Mouse (Mus musculus): ENCODE results near the gene Cipc. TPM values are rescaled to one million over a fixed set of nuclear protein-coding genes. Genes with fewer than 3 reads are reported as not detected.

The Cipc gene
- polyA plus RNA-seq, 1 experiment from 2014 or later, result 24.3 TPM

DNA sequence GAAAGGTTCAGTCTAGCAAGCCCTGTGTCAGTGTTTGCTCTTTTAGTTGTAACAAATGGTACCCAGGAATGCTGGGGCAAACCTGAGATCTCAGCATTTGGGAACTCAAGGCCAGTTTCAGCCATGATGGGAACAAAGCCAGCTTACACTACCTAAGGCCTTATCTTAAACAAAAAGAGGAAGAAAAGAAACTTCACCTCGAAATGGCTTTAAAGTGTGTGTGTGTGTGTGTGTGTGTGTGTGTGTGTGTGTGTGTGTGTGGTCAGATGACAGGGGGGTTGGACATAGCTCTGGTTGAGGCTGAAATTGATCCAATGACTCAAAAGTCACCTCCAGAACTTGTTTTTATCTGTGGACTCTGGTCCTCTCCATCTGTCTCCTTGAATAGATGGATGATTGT lies 12.1 kb upstream of the Cipc start:
- Histone ChIP-seq H3K4me3 (no peak overlapping the region), H3K4me1 (peaks cover 14% of the 10 kb centered on the region; the same call in 1 of the 2 replicates), H3K9me3 (no peaks in the 10 kb centered on the region), H3K27ac (no peak overlapping the region), H3K4me2 (no peak overlapping the region), H3K9ac (no peak overlapping the region), H3K36me3 (no peaks in the 10 kb centered on the region), H3K27me3 (no peaks in the 10 kb centered on the region)
- WGBS, result 84% methylated on average over 1 of the region's 1 CpGs
- ATAC-seq (ENCODE audit: insufficient number of reproducible peaks, insufficient read depth, low FRiP score, low TSS enrichment, low read depth), result no peak

DNA sequence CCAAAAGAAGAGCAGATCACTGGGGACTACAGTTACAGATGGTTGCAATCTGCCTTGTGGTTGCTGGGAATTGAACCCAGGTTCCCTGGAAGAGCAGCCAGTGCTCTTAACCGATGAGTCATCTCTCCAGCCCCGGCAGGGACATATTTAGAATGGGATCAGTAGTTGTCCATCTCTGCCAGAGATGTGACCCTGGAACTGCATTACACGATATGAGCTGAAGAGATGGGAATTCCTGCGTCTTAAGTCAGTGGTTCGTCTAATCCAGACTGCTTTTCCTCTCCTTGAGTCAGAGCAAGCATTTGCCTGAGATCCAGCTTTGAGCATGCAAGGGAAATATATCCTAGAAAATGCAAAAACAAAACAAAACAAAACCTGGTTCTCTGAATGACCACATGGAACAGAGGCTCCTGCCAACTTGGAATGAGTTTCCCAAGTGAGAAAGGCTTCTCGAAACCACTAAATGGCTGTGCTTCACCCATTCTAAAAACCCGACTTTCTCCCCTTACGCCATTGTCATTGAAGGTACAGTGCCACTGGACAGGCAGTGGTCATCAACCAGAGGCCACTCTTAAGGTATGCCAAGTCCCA lies 11.1 kb upstream of the Cipc start:
- Histone ChIP-seq H3K9me3 (no peaks in the 10 kb centered on the region), H3K4me1 (peaks cover 14% of the 10 kb centered on the region; the same call in 1 of the 2 replicates)

DNA sequence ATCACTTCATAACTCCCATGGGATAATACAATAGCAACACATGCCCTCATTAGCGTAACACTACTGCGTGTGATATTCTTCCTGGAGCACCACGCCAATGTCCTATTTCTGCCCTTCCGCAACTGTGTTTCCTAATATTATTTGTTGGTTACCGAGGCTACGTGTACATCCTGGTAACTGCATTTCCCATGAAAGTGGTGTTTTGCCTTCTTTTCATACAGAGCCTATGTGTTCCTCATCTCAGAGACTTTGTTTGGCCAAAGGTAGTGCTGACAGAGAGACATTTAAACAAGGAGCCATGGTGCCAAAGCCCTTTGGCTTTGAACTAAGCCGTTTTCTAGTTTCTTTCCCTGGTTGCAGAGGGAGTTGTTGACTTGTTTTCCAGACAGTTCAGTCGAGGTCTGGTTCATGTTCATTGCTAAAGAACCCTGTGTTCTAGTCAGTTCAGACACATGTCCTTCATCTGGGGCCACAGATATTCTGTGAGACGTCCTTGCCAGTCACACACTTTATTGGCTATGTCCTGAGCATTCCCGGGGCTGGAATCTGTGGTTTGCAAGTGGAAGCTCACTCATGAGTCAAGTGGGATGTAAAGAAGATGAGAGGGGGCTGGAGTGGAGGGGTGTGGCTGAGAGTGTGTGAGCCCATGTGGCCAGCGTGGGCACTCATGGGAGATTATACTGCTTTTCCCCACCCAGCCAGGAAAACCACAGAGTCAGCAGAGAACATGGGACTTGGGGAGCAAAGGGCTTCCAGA lies 10.1 kb upstream of the Cipc start:
- ATAC-seq (ENCODE audit: insufficient number of reproducible peaks, insufficient read depth, low FRiP score, low TSS enrichment, low read depth), result no peak
- H3K4me3 ChIP-seq, result no peak overlapping the region
- H3K27me3 ChIP-seq, result no peaks in the 10 kb centered on the region
- 75% methylated on average over 11 of the region's 11 CpGs for WGBS
- no peak overlapping the region for H3K9ac ChIP-seq
- no peak overlapping the region; the same call in 1 of the 2 replicates for H3K27ac ChIP-seq
- peaks cover 22% of the 10 kb centered on the region for H3K4me1 ChIP-seq
- no peaks in the 10 kb centered on the region for H3K36me3 ChIP-seq
- no peaks in the 10 kb centered on the region for H3K9me3 ChIP-seq
- H3K4me2 ChIP-seq, result no peak overlapping the region

More for the DNA sequence above, 11.1 kb upstream of the Cipc start:
- no peaks in the 10 kb centered on the region for H3K27me3 ChIP-seq
- no peak for ATAC-seq (ENCODE audit: insufficient number of reproducible peaks, insufficient read depth, low FRiP score, low TSS enrichment, low read depth)
- WGBS, result 60% methylated on average over 8 of the region's 8 CpGs
- H3K27ac ChIP-seq, result no peak overlapping the region
- no peak overlapping the region for H3K4me2 ChIP-seq
- H3K36me3 ChIP-seq, result no peaks in the 10 kb centered on the region
- no peak overlapping the region for H3K9ac ChIP-seq
- H3K4me3 ChIP-seq, result no peak overlapping the region

DNA sequence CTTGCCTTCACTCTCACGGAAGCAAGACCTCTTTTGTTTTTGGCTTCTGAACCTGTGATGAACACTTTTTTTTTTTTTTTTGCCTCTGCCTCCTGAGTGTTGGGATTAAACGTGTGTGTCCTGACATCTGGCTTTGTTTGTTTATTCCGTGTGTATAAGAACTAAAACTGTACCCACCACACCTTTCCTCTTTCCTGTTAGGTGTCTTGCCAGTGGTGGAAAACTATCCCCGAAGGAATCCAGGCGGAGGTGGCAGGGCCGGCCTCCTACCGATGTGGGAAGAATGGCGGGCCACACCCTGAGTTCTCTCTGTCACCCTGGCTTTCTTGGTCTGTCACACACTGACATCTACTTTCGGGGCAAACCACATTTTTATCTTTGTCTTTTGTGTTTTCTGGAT lies 8.3 kb upstream of the Cipc start:
- Histone ChIP-seq H3K27me3 (no peaks in the 10 kb centered on the region), H3K9ac (no peak overlapping the region), H3K36me3 (no peaks in the 10 kb centered on the region), H3K9me3 (no peaks in the 10 kb centered on the region), H3K4me2 (no peak overlapping the region), H3K27ac (no peak overlapping the region), H3K4me1 (peaks cover 31% of the 10 kb centered on the region), H3K4me3 (no peak overlapping the region)
- 73% methylated on average over 9 of the region's 9 CpGs for WGBS
- ATAC-seq (ENCODE audit: insufficient number of reproducible peaks, insufficient read depth, low FRiP score, low TSS enrichment, low read depth), result no peak

DNA sequence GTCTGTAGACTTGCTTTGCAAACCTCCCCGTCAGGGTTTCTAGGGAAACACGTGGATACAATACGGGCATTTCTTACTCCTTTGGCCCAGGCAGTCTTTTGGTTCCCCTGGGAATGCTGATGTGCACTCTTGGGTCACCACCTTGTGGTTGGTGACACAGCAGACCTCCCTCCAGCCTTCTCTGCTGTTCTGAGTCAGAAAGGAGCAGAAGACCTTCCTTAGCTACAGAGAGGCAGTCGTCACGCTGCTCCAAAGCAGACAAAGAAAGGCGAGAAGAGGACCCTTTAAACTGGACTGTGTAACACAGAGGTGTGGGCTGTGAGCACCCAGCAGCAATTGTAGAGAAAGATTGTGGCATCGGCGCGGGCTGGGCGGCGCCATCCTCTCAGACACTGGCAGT lies 5.7 kb upstream of the Cipc start:
- 47% methylated on average over 11 of the region's 11 CpGs for WGBS

DNA sequence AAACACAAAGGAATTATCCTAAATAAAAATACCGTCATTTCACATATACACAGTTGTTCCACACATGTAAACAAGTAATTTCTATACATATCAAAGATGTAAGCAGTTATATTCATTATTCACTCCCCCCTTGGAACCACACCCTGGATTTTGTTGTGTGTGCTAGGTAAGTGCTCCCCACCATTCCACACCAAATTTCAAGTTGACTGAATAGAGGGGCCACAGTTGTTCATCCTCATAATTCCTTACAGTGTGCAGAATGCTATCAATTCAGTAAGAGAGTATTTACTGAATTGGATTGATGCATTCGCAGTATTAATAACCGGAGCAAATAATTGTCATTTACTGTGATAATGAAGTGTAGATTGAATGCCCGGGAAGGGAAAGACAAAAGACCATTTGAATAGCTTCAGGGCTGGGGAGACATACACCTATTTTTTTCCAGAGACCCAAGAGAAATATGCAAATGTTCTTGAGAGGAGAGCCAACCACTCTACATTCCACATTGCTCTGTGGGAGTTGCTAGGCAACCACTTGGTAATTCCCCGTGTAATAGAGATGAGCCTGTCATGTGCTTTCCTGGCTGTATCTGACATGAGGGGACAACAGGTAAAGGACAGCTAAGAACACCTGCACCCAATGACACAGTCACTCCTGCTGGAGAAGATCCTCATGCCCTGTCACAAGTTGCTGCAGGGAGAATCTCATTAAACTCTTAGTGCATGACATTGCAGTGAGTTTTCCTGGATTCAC lies 4.9 kb upstream of the Cipc start:
- WGBS, result 44% methylated on average over 5 of the region's 5 CpGs
- ATAC-seq (ENCODE audit: insufficient number of reproducible peaks, insufficient read depth, low FRiP score, low TSS enrichment, low read depth), result no peak

More for the DNA sequence above, 5.7 kb upstream of the Cipc start:
- Histone ChIP-seq H3K27me3 (no peaks in the 10 kb centered on the region), H3K27ac (no peak overlapping the region), H3K9ac (no peak overlapping the region), H3K36me3 (no peaks in the 10 kb centered on the region), H3K4me2 (no peak overlapping the region), H3K4me1 (peaks cover 29% of the 10 kb centered on the region), H3K9me3 (no peaks in the 10 kb centered on the region), H3K4me3 (no peak overlapping the region)
- ATAC-seq (ENCODE audit: insufficient number of reproducible peaks, insufficient read depth, low FRiP score, low TSS enrichment, low read depth), result no peak

DNA sequence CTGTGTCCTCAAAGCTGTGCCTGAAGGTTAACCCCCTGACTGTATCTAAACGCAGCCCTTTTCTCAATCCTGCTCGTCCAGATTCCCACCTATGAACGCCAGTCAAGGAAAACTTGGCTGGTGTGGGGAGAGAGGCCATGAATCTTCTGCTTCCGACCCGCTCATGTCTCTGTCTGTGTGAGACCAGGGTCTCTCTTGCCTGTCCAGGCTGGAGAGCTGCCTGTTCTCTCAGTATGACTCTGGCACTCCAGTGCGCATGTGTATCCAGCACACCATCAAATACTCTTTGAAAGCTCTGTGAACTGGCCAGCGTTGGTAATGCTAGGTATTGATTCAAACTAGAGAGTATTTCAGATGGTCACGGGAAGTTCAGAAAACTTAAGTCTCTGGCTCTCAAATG lies 3.4 kb upstream of the Cipc start:
- Histone ChIP-seq H3K4me3 (no peak overlapping the region), H3K9me3 (no peaks in the 10 kb centered on the region), H3K36me3 (no peaks in the 10 kb centered on the region), H3K4me1 (peaks cover 30% of the 10 kb centered on the region), H3K9ac (no peak overlapping the region), H3K4me2 (no peak overlapping the region), H3K27me3 (no peaks in the 10 kb centered on the region), H3K27ac (no peak overlapping the region)
- 89% methylated on average over 8 of the region's 8 CpGs for WGBS
- no peak for ATAC-seq (ENCODE audit: insufficient number of reproducible peaks, insufficient read depth, low FRiP score, low TSS enrichment, low read depth)

More for the DNA sequence above, 4.9 kb upstream of the Cipc start:
- H3K36me3 ChIP-seq, result no peaks in the 10 kb centered on the region
- H3K27me3 ChIP-seq, result no peaks in the 10 kb centered on the region
- no peaks in the 10 kb centered on the region for H3K9me3 ChIP-seq
- no peak overlapping the region for H3K9ac ChIP-seq
- peaks cover 27% of the 10 kb centered on the region for H3K4me1 ChIP-seq
- no peak overlapping the region for H3K4me3 ChIP-seq
- H3K4me2 ChIP-seq, result no peak overlapping the region
- H3K27ac ChIP-seq, result no peak overlapping the region

DNA sequence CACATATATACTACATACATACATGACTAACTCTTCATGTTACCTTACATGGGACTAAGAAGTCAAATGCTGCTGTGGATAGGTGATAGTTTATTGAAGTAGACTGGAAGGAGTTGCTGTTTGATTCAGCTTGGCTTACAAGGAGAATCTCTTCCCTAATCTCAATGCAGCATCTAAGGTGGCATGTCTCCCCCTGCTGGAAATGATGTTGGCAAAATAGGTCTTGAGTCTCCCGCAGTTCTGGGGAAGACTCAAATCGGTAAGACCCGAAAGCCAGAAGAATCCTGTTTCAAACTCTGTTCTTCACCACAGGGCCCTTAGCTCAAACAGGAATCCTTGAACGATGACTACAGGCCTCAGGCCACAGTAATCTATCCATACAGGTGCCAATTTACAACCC lies 1.7 kb upstream of the Cipc start:
- ATAC-seq (ENCODE audit: insufficient number of reproducible peaks, insufficient read depth, low FRiP score, low TSS enrichment, low read depth), result no peak
- WGBS, result 2% methylated on average over 4 of the region's 4 CpGs
- Histone ChIP-seq H3K4me2 (no peak overlapping the region), H3K9me3 (no peaks in the 10 kb centered on the region), H3K36me3 (no peaks in the 10 kb centered on the region), H3K4me3 (no peak overlapping the region), H3K4me1 (peaks cover 42% of the 10 kb centered on the region), H3K27me3 (no peaks in the 10 kb centered on the region), H3K9ac (no peak overlapping the region), H3K27ac (no peak overlapping the region)

DNA sequence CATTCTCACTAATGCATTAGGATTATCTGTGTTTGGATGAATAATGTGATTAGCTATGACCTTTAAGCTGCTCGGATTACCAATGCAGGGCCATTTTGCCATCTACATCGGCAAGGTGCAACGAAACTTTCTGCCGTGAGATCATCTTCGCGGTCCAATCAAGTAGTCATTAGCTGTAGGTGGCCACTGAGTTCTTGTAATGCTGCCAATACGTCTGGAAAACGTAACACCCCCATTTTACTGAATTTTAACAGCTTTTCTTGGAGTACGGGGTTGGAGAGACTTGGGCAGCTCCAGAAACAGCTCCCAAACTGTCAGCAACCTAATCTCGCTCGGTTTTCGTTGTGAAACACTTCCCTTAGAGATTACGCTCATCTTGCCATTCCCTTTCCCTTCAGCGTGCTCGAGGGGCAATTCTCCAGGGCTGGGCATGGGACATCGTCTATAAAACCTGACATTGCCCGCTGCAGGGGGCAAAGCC lies 502 bp upstream of the Cipc start:
- Histone ChIP-seq H3K27me3 (no peaks in the 10 kb centered on the region), H3K4me1 (peaks cover 36% of the 10 kb centered on the region), H3K4me3 (peak overlapping the region; percentile 57), H3K9me3 (no peaks in the 10 kb centered on the region), H3K27ac (peak overlapping the region; percentile 97), H3K9ac (peak overlapping the region; percentile 85), H3K4me2 (peak overlapping the region; percentile 91), H3K36me3 (no peaks in the 10 kb centered on the region)
- under 1% methylated on average over 17 of the region's 17 CpGs for WGBS
- no peak for ATAC-seq (ENCODE audit: insufficient number of reproducible peaks, insufficient read depth, low FRiP score, low TSS enrichment, low read depth)

DNA sequence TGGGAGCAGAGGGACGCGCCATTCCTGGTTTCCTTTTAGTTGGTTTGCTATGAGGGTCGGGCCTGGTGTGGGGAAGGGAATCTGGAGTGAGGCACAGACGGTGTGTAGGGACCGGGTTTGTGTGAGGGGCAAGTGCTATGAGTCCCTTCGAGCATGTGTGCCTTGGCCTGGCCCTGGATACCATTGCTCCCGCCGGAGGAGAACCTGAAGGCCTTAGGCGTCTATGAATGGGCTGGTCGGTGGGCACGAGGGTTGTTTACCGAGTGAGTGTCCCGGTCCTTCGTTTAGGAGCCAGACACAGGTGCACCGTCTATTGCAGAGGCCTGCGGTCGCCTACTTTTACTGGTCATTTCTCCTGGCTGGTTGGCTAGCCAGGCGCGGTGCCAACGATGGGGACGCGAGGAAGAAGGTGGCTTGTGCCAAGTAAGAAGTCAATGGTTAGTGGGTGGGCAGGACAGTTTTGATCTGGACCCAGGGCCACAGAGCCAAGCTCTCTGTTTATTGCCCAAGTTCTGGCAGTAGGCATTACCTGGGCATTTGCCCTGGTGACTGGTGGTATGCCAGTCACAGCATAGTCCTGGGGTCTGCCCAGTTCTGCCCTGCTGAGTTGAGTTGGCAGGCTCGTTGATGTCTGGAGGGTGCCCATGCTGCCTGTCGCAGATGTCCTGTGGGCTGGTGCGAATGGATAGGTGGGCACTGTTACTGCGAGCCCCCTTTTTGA lies 998 bp downstream of the Cipc start:
- Histone ChIP-seq H3K27me3 (no peaks in the 10 kb centered on the region), H3K4me1 (peaks cover 25% of the 10 kb centered on the region), H3K4me3 (peak overlapping the region; percentile 57), H3K36me3 (peaks cover 6% of the 10 kb centered on the region), H3K9ac (peak overlapping the region; percentile 85), H3K27ac (peak overlapping the region; percentile 97), H3K9me3 (no peaks in the 10 kb centered on the region), H3K4me2 (peak overlapping the region; percentile 91)
- 19% methylated on average over 26 of the region's 26 CpGs for WGBS
- 0 out of 2 replicates have a peak, but pooled peaks have one; percentile 12 for ATAC-seq (ENCODE audit: insufficient number of reproducible peaks, insufficient read depth, low FRiP score, low TSS enrichment, low read depth)

DNA sequence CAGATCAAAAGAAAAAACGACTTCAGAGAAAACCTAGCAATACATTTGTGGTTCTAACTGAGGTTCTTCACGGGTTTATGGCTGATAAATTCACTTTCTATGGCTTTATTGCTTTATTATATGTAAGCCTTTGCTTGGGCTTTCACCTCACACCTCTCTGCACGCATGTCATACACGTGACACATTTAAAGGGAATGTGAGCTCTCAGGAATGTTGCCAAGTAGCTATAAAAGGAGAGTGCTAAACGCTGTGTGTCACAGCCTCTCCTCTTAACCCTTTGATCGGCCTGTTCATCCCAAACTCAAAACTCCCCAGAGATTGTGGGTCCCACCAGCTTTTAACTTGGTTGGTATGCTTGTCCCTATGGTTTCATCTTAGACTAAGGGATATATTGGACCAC lies 1.8 kb downstream of the Cipc start:
- Histone ChIP-seq H3K9ac (peak overlapping the region; percentile 85; the same call in 1 of the 2 replicates), H3K4me2 (peak overlapping the region; percentile 91), H3K27ac (no peak overlapping the region), H3K4me1 (peaks cover 25% of the 10 kb centered on the region), H3K27me3 (no peaks in the 10 kb centered on the region), H3K9me3 (no peaks in the 10 kb centered on the region), H3K36me3 (peaks cover 13% of the 10 kb centered on the region), H3K4me3 (peak overlapping the region; percentile 57)
- 57% methylated on average over 6 of the region's 6 CpGs for WGBS
- no peak for ATAC-seq (ENCODE audit: insufficient number of reproducible peaks, insufficient read depth, low FRiP score, low TSS enrichment, low read depth)

All from embryonic facial prominence, embryonic 13.5 days (tissue).